Mouse (Mus musculus) T-helper 17 cell (primary cell): ENCODE measurements around the gene Sppl3.

Source experiments
- in situ Hi-C, 2 experiments: fragments of 300-600 bp; cut with MboI, MseI; formaldehyde crosslinking; loops; 1 replicate in 1 of 2; 2 replicates in 1 of 2; pipeline ENCODE4 v1.15.1; 2025; ENCODE audit warnings: high pct_unique_total_duplicates in 2 of 2

Sppl3 gene

DNA sequence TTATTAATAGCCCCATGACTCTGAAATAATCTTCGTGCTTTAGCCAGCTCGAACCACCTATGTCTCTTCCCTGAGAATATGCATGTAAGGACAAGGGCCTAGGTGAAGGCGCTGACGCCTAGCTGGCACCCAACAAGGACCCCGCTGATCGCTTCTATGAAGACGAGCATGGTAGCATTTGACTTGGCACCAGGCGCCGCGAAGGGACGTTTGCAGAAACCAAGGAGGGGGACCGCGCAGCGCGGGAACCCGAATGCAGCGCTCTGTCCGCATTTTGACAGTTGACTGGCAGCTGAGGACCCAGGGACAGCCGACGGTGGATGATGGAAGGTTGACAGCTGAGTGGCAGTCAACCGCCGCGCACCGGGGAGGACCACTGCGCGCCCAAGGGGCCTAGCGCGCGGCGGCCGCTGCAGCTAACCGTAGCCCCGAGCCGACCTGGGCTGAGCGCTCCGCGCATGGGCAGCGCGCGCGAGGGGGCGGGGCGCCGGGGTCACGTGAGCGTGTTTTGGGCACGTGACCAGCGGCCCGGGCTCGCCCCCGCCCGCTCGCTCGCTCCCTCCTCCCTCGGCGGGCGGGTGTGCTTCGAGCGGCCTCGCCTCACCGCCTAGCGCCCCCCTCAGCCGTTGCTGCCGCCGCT lies at the start of gene Sppl3:
TSS of gene Sppl3 (plus strand) at position 561 of the 640 bp plus-strand sequence.
- in situ Hi-C loops = loop anchor here in 1 of 2 experiments (5.0 kb wide), 1 partner anchor 612 kb away; no protein-coding TSS in a partner anchor

DNA sequence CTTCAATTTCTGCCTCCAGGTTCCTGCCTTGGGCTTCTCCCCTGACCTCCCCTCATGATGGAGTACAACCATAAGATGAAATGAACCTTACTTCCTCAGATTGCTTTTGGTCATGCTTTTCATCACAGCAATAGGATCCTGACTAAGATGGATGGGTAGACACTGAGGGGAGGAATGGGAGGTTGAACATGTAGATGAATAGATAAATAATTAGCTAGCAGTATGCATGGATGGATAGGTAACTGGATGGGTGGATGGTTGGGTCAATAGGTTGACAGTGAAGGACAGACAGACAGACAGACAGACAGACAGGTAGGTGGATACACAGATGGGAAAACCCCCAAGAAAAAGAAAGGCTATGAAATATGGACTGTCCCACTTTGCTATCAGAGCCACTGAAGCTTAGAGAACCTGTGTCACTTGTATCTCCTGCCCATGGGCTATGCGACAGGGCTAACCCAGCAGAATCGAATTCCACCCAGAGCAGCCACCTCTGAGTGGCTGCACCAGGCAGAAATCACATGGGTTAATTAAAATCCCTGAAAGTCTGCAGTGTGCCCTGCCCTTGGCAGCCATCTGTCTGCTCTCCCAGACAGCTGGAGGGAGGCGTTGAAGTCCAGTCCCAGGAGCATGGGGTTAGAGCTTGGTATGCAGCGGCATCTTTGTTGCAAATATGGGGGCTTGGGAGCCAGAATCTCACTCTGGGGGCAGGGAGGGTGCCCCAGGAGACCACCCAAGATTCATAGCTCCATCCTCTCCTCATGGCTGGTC lies 49.2 kb upstream of the Sppl3 start:
- in situ Hi-C loops = loop anchor here in 1 of 2 experiments (10.0 kb wide), 1 partner anchor 473 kb away; no protein-coding TSS in a partner anchor

DNA sequence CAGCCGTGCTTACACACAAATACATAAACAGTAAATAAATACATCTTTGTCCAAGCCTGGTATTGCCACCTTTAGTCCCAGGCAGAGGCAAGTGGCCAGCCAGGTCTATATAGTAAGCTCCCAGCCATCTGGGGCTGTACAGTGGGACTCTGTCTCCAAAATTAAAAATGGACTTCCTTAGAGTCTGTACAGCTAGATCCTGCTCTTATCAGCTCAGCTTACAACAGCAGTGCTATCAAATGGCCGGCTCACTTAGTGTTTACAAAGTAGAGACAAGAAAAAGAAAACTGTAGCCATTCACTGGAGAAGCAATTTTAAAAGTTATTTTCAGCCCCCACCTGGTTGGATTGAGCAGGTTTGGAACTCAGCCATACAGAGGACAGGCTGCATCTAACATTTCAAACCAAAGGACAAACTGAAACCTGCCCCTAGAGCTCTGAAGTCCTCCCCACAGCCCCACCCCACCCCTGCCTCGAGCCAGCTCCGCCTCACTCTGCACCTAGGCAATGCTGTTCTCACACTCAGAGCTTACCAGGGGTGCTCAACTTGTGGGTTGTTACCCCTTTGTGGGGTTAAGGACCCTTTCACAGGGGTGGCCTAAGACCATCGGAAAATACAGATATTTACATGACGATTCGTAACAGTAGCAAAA lies 46.5 kb upstream of the Sppl3 start:
- in situ Hi-C loops = loop anchor here in 1 of 2 experiments (10.0 kb wide), 1 partner anchor 470 kb away; no protein-coding TSS in a partner anchor

DNA sequence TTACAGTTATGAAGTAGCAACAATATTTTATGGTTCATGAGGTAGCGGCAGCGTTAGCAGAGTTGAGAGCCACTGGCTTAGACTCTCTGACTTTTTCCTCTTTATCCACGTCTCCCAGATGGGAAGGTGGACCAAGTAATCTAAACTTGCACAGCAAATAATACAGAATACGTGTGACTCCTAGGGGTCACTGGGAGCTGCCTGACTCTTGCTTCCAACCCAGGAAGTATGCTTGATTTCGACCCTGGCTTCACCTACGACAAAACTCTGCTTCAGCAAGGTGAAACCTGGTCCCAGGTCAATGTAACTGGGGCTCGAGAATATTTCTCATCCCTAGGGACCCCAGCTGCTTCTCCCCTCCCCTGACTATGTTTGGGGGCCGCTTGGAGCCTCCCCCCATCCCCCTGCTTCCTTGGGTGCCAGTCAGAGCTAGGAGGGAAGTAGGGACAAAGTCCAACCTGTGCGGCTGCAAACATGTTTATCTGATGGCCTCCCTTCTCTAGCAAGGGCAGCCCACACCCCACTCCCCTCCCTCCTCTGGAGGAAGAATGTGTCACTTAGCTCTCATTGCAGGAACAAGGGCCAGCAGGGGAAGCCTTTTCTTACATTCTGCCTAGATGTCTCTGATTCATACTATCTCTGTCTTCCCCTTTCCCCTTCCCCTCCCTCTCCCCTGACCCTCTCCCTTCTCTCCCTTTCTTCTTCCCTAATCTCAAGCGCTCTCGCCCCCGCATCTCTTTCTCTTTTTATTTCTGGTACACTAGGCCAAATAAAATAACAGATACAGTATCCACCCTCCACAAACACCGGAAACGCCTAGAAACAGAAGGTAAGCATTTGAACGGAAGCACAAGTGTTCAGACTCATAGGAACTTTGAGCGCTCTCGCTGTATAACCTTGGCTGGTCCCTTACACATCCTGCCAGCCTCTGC lies 45.7 kb upstream of the Sppl3 start:
- in situ Hi-C loops = loop anchor here in 1 of 2 experiments (10.0 kb wide), 1 partner anchor 470 kb away; no protein-coding TSS in a partner anchor

DNA sequence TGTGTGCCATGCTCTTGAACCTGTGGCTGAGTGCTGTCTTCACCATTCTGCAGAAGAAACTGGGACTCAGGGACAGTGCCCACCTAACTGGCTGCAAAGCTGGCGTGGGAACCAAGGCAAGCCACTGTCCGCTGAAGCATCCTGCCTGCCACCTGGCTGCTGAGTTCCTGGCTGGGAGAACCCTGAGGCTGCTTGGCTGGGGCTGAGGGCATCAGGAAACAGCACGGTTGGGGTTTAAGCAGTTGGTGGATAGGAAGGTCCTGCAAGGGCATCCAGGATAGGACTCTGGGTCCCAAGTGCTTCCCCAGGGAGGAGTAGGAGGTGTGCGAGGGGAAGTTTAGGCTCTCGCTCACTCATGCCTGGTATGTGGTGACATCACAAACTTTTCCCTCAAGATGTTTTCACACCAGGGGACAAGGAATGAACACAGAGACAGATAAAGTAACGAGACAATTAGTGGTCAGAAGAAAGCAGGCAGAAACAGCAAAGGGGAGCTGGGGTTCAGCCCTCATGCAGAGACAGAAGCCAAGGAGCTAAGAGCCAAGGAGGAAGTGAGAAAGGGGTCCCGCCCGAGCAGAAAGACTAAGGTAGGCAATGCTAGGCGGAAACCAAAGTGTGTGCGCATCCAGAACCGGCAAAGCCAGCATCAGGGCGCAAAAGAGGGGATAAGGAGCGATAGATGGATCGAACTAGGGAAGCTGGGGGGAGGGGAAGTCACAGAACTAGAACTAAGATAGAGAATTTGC lies 43.2 kb upstream of the Sppl3 start:
- in situ Hi-C loops = loop anchor here in 1 of 2 experiments (10.0 kb wide), 1 partner anchor 467 kb away; no protein-coding TSS in a partner anchor

DNA sequence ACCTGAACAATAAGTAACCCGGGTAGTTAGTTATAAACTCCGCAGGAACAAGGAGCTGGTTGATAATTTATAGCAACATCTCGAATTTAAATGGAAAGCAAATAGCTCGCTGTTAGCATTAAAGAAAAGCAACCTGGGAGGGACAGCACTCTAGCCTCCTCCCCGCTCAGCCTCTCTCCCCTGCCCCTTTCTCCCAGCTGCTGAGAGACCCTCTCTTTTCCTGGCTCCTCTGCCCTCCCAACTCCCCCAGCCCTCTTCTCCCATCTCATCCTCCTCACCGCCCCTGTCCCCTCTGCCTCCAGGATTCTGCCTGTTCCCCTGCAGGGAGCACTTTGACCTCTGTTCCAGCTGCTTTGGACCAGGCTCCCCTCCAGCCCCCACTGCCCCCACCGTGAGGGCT lies 42.3 kb upstream of the Sppl3 start:
- in situ Hi-C loops = loop anchor here in 1 of 2 experiments (10.0 kb wide), 1 partner anchor 466 kb away; no protein-coding TSS in a partner anchor

DNA sequence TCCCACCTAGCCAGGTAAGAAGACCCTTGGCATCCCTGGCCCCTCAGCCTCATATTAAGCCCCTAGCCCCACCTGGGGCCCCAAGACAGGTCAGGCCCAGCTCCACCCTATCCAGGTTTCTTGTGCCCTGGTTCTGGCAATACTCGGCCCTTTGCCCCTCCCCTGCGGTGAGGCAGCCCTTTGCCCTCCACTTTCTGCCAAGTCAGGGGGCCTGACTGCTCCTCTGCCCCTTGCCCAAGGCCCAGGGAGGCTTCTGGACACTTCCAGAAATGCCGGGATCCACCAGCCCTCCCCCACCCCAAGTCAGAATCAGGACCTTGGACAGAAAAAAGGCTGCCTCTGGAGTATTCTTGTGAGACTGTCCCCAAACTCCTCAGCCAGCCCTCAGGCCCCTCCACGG lies 41.9 kb upstream of the Sppl3 start:
- in situ Hi-C loops = loop anchor here in 1 of 2 experiments (10.0 kb wide), 1 partner anchor 466 kb away; no protein-coding TSS in a partner anchor

DNA sequence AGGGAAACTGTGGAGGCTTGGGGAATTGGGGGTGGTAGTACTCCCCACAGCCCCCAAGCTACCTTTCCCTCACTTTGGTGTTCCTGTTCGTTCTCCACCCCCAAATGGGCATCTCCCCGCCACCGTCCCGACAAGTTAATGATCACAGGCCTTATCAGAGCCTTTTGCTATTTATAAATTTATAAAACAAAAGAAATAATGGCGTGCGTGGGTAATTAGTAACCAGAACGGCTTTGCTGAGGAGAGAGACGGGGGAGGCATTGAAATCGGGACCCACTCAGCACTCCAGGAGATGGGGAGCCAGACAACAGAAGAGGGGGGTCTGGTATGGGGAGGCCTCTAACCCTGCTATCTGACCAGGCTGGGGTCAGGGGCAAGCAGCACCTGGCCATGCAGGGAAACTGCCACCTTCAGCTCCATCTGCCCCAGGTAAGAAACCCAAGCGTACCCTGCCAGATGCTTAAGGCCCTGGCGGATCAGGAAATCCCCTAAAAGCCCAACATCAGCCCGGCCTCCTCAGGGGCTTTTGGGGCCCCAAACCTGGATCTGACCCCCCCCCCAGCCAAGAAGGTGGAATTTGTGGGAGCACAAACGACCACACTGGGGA lies 41.2 kb upstream of the Sppl3 start:
- in situ Hi-C loops = loop anchor here (10.0 kb wide), 3 partner anchors 135 to 485 kb away; no protein-coding TSS in a partner anchor

DNA sequence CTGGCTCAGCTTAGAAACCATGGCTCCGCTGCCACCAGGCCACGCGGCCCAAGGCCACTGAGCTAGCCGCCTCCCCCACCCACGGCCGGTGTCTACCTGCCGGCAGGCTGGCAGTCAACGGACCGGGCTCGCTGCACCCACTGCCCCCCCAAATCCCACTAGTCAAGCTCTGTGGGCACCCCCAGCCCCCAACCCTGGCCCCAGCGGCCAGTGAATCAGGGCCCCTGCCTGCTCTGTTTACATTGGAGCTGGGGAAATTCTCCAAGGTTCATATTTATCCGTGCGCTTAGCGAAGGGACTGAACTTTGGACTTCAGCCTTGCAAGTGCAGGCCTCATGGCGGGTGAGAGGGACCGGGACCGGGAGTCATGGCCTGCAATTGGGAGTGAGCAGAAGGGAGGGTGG lies 40.1 kb upstream of the Sppl3 start, which contains the start of gene Hnf1a:
TSS of gene Hnf1a (minus strand) at position 271 of the 404 bp plus-strand sequence.
- in situ Hi-C loops = loop anchor here (10.0 kb wide), 2 partner anchors 134 to 484 kb away; no protein-coding TSS in a partner anchor

DNA sequence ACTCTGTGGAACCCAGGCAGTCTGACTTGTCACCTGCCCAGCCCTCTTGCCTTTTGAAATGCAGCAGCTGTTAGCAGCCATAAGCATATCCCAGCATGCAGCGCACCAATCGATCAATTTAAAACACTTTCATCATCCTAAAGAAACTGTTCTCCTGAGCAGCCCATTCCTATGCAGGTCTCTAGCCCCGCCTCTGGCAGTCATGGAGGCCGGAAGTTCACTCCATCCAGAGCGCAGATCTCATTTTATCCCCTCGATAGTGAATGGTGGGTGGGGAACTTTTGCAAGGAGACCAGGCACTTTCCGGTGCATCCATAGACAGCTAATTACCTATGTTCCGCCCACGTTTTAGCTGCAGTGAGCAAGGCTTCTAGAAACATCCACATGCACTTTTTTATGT lies 38.7 kb upstream of the Sppl3 start:
- in situ Hi-C loops = loop anchor here (10.0 kb wide), 2 partner anchors 133 to 483 kb away; no protein-coding TSS in a partner anchor

DNA sequence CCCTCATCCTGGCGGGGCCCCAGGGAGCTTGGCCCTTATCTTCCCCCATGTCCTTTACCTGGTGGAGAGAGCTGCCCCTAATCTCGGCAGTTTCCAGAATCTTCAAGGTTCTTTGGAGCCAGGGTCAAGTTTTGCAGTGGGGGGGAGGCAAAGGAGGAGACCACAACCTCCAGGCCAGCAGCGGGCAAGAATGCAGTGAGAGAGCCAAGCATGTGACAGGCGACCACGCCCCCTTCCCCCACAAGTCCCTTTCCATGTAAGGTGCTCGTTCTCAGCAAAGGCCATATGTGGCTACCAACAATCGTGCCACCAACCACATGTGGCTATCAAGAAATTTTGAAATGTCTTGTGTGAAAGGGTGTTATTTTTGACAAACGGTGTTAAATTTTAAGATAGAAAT lies 37.8 kb upstream of the Sppl3 start:
- in situ Hi-C loops = loop anchor here (10.0 kb wide), 2 partner anchors 132 to 482 kb away; no protein-coding TSS in a partner anchor

DNA sequence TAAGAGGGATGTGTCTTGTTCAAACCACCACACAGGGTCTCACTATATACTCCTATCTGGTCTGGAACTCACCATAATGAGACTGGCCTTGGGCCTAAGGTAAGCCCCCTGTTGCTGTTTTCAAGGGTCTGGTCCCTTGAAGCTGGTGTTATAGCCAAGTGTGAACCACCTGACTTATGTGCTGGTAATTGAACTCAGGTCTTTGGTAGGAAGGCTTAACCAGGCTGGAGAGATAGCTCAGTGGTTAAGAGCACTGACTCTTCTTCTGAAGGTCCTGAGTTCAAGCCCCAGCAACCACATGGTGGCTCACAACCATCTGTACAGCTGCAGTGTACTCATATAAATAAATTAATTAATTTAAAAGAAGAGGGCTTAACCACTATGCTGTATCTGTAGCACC lies 34.0 kb upstream of the Sppl3 start:
- in situ Hi-C loops = loop anchor here (5.0 to 10.0 kb wide), 4 partner anchors 100 to 478 kb away; no protein-coding TSS in a partner anchor

DNA sequence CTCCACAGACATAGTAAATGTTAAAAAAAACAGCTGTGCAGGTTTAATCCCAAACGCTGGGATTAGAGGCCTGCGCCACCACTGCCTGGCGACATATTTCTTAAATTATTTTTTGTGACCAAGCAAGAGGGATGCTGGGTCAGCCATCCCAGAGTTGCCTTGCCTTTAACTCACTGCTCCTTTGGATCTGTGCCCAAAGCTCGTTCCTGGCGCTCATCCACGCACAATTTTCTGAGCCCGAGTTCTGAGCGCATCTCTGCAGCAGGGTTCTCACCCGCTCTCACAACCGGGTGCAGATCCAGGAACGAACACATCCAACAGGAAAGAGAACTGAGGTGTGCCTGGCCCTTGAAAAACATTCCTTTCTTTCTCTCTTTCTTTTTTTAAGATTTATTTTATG lies 32.5 kb upstream of the Sppl3 start:
- in situ Hi-C loops = loop anchor here (5.0 to 10.0 kb wide), 4 partner anchors 99 to 476 kb away; no protein-coding TSS in a partner anchor

DNA sequence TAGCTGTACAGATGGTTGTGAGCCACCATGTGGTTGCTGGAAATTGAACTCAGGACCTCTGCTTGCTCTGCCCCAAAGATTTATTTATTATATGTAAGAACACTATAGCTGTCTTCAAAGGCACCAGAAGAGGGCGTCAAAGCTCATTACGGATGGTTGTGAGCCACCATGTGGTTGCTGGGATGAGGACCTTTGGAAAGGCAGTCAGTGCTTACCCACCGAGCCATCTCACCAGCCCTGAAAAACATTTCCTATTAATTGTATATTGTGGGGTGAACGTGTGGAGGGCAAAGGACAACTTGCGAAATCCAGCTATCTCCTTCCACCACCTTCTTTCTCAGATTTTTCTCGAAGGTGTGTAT lies 32.1 kb upstream of the Sppl3 start:
- in situ Hi-C loops = loop anchor here (5.0 to 10.0 kb wide), 4 partner anchors 98 to 476 kb away; no protein-coding TSS in a partner anchor

DNA sequence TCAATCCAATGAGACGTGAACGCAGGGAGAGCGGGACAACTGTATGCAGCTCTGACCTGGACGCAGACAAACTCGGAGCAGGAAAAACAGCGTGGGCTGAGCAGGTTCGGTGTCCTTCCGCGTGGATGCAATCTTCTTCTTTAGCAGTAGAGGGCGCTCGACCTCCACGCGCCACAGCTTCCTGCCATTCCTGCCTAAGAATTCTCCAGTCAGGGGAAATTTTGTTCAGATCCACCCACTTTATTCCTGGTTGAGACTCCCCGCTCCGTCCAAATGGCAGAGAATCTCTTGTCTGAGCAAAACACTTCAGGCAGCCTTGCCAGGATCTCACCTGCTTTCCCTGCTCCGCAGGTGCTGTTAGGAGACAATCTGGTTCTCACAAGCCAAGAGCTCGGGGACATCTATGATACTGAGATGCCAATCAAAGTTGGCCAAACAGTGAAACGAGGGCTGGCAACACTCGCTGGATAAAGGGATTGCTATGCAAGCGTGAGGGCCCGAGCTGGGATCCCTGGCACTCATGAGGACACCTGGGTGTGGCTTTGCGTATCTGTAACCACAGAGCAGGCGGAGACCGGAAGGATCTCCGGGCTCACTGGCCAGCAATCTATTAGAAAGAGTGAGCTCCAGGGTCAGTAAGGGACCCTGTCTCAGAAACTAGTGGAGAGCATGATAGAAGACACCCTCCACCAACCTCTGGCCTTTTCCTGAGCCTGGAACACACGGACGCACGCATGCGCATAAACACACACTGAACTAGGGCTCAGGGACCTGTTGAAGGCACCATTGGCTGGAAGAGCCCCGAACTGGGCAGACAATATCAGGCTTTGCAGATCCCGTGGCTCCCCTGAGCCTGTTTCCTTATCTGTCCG lies 31.5 kb upstream of the Sppl3 start:
- in situ Hi-C loops = loop anchor here (5.0 to 10.0 kb wide), 5 partner anchors 38 to 475 kb away; no protein-coding TSS in a partner anchor

DNA sequence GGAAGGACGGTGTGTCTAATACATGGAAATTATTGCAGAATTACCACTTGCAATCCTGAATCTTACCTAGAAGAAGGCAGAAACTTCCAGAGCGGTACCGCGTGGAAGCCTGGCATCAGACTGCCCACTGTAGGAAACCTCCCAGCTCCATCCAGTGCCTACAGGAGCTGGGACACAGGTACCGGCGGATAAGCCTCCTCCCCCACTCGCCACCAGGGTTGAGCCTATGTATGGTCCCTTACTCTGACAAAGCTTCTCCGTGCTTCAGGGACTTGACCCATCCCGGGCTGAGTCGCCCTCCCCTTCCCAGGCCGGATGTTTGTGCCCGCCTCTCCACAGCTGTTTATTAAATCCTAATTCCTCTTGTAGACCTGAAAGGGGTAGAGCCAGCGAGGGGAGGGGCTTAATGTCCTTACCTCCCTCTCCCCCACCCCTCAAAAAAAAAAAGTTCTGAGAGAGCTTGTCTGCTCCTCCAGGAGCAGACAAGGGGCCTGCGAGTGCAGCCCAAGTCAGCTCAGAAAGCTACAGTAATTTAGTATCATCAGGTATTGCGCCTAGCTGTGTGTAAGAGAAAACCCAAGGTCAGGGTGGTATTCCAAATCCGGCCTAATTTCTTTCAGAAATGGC lies 30.7 kb upstream of the Sppl3 start:
- in situ Hi-C loops = loop anchor here in 1 of 2 experiments (5.0 kb wide), 1 partner anchor 37 kb away; no protein-coding TSS in a partner anchor

DNA sequence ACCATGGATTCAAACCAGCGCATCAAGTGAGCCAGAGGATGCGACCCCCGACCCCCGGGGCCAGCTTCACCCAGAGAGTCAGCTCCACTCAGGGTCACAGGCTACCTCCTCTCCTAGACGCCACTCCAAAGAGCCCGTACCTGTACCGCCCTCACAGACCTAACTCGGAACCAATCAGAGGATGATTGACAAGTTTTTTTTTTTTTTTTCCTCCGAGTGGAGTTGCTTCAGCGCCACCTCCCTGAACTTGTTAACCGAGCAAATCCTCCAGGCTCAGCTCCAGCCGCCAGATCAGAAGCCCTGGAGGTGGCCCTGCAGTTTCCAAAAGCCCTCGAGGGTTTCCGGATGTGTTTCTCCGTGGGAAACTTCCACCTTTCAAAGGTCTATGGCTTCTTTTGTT lies 28.9 kb upstream of the Sppl3 start:
- in situ Hi-C loops = loop anchor here in 1 of 2 experiments (5.0 kb wide), 1 partner anchor 35 kb away; no protein-coding TSS in a partner anchor
